Mouse (Mus musculus): ENCODE measurements around the gene Gfi1.

Gene Gfi1

DNA sequence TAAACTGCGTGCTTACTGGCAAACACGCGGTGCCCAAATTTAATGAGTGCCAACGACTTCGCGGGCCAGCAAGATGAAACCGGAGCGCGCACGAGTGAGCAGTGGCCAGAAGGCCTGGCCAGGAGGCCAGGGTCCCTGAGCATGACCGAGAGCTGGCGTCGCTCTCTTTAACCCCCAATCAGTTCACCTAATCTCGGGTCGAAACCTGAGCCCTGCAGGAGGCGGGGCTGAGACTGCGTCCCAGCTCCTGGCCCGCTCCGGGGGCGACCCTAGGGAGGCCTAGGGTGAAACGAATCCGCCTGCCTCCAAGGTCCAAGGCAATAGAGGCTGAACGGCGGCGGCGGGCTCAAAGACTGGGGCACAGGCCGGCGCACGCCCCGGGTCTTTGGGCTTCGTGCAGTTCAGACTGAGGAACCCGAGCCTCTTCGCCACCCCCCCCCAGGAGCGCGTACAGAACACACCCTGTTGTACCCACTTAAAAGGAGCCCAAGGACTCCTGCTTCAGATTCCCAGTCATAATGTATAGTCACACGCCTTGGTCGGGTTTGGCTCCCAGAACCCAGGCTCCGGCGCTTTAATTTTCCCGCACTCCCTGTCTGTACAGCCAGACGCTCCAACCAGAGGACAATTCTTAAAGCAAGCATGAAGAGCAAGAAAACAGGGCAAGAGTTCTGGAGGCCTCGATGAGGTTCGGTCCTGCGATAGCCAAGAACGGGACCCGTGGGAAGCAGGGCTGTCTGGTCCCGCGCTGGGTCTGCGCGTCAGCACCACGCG lies 988 bp downstream of the Gfi1 start:
- POLR2A ChIA-PET, result interaction anchor here in 1 of 4 experiments (0.5 to 0.9 kb wide), 2 partner anchors 134 to 968 kb away, joined by 3 read pairs; no protein-coding TSS in a partner anchor

DNA sequence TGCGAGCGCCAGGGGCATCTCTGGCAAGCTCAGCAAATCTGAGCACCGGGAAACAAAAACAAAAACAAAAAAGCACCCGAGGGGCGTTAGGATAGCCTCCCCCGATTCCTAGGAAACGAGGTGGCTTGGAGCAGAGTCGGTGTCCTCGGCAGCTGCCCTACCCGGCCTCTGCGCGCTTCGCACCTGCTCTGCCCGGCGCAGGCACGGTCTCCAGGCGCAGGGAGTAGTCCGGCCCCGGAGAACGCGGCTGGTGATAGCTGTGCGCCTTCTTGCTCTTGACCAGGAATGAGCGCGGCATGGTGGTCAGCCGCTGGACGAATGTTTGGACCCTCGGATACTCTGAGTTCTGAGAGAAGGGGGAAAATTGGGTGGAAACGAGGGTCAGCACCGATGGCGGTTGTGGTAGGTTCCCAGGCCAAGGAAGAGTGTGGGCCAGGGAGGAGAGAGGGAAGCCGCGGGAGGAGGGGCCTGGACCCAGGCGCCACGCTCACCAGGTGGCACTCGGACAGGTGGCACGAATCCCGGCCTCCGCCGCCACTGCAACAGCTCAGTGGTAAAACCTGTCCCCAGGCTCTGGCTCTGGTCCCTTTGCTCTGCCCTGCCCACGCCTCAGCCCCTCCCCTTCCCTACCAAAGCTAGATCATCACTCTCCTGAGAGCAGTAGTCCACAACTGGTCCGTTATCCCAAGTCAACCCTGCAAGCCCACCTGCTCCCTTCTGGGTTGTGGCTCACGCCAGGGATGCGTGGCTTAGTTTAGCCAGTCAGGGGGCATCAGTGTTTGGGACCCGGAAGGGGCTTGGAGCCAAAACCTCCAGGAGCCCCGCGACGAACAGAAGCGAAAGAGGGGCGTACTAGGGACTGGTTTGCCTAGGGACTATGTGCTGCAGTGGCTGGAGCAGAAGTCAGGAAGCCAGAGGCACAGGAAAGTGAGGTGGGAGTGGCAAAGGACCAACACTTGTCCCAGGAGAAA lies 2.0 kb downstream of the Gfi1 start:
- POLR2A ChIA-PET, result interaction anchor here in 2 of 4 experiments (0.5 to 1.8 kb wide), 6 partner anchors 9 to 967 kb away, joined by 3 to 6 read pairs (median 4); no protein-coding TSS in a partner anchor

More for the DNA sequence above, 988 bp downstream of the Gfi1 start:
- CTCF ChIA-PET, result no interaction called here

DNA sequence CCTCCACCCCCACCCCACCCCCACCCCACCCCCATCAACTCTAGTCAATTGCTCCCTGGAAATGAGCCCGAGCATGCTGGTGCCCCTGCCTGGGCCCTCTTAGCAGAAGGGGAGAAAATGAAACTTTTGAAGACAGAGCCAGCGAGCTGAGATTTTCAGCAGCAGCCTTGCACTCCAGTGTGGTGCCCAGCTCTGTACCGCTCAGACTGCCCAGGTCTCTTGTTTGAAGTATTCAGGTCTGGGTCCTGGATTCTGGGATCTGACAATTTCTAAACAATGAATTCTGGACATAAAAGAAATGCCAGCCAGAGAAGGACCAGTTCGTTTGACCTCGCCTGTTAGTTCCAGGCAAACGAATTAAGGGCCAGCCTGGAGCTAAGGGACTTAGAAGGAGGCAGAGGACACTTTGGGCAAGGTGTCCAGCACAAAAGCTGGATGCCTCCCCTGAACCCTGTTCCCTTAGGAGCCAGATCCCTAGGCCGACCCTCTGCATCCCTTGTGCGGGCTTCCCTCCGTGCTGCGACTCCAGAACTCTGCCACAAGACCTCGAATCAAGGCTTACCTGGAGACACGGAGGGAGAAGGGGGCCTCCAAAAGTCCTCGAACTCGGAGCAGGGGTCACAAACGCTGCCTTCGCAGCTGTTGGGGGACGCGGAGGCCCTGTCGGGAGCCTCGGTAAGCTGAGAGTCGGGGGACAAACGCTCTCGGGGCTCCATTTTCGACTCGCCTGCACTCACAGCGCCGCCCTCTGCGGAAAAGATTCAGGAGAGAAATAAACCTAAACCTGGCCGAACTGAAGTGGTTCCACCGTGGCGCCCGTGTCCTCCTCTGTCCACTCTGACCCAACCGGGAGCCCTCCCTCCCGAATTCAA lies 2.9 kb downstream of the Gfi1 start:
- ChIA-PET CTCF (no interaction called here), POLR2A (interaction anchor here in 2 of 4 experiments (0.6 to 1.9 kb wide), 9 partner anchors 8 to 462 kb away, joined by 3 to 7 read pairs (median 4); partner anchors contain the start of gene Ube2d2b (in 1 of the 2))

More for the DNA sequence above, 2.0 kb downstream of the Gfi1 start:
- CTCF ChIA-PET, result no interaction called here

GRCm38 (mm10) chr5:107721638-107722011 lies 4.2 kb downstream of the Gfi1 start:
- POLR2A ChIA-PET, result interaction anchor here in 1 of 4 experiments (0.8 to 1.9 kb wide), 4 partner anchors 10 to 627 kb away, joined by 3 to 7 read pairs (median 4); no protein-coding TSS in a partner anchor
- CTCF ChIA-PET, result no interaction called here

- ChIA-PET POLR2A (interaction anchor here in 1 of 4 experiments (0.8 to 1.9 kb wide), 5 partner anchors 10 to 627 kb away, joined by 3 to 7 read pairs (median 3); no protein-coding TSS in a partner anchor), CTCF (interaction anchor here in 2 of 4 experiments (0.6 kb wide), 2 partner anchors 38 to 1251 kb away, joined by 4 read pairs; no protein-coding TSS in a partner anchor)
Observed at GRCm38 (mm10) chr5:107720991-107721637, 4.7 kb downstream of the Gfi1 start.

GRCm38 (mm10) chr5:107720511-107720910 lies 5.3 kb downstream of the Gfi1 start:
- ChIA-PET POLR2A (interaction anchor here in 1 of 4 experiments (1.0 to 1.5 kb wide), 2 partner anchors 19 to 33 kb away, joined by 3 to 4 read pairs; no protein-coding TSS in a partner anchor), CTCF (interaction anchor here in 1 of 4 experiments (0.6 kb wide), 1 partner anchor 38 kb away, joined by 4 read pairs; no protein-coding TSS in a partner anchor)

GRCm38 (mm10) chr5:107719786-107720185 lies 6.0 kb downstream of the Gfi1 start:
- POLR2A ChIA-PET, result interaction anchor here in 1 of 4 experiments (0.7 to 1.5 kb wide), 3 partner anchors 18 to 926 kb away, joined by 3 to 4 read pairs (median 4); no protein-coding TSS in a partner anchor
- CTCF ChIA-PET, result no interaction called here

GRCm38 (mm10) chr5:107719209-107719608 lies 6.6 kb downstream of the Gfi1 start:
- POLR2A ChIA-PET, result interaction anchor here in 1 of 4 experiments (1.5 kb wide), 1 partner anchor 31 kb away, joined by 4 read pairs; no protein-coding TSS in a partner anchor
- CTCF ChIA-PET, result no interaction called here

GRCm38 (mm10) chr5:107717871-107718361 lies 7.9 kb downstream of the Gfi1 start:
- ChIA-PET CTCF (no interaction called here), POLR2A (interaction anchor here in 1 of 4 experiments (1.3 kb wide), 1 partner anchor 30 kb away, joined by 4 read pairs; no protein-coding TSS in a partner anchor)

DNA sequence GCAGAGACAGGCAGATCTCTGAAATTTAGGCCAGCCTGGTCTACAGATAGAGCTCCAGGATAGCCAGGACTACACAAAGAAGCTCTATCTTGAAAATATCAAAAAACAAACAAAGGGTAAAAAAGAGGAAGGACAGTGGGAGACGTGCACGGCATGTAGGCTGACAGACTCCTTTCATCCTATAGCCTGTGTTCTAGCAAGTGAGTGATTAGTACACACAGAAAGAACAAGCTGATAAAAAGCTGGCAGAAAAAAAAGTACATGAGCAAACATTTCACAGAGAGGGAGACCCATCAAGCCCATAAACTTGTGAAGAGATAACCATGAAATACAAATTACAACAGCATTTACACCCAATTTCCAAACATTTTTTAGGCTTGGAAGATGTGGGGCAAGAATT lies 14.1 kb downstream of the Gfi1 start:
- CTCF ChIA-PET, result no interaction called here
- POLR2A ChIA-PET, result interaction anchor here in 1 of 4 experiments (1.5 kb wide), 1 partner anchor 10 kb away, joined by 4 read pairs; no protein-coding TSS in a partner anchor

GRCm38 (mm10) chr5:107708124-107708797 lies 17.6 kb downstream of the Gfi1 start:
- ChIA-PET POLR2A (interaction anchor here in 1 of 4 experiments (0.6 to 1.1 kb wide), 2 partner anchors 17 to 44 kb away, joined by 3 to 4 read pairs; partner anchors contain the start of gene Gfi1), CTCF (interaction anchor here in 1 of 4 experiments (0.6 kb wide), 1 partner anchor 1001 kb away, joined by 7 read pairs; no protein-coding TSS in a partner anchor)

- CTCF ChIA-PET, result no interaction called here
- POLR2A ChIA-PET, result interaction anchor here in 1 of 4 experiments (1.0 kb wide), 1 partner anchor 9 kb away, joined by 3 read pairs; no protein-coding TSS in a partner anchor
Observed at GRCm38 (mm10) chr5:107706262-107706661, 19.6 kb downstream of the Gfi1 start.

- POLR2A ChIA-PET, result interaction anchor here in 1 of 4 experiments (1.0 kb wide), 1 partner anchor 8 kb away, joined by 3 read pairs; no protein-coding TSS in a partner anchor
- CTCF ChIA-PET, result no interaction called here
Observed at GRCm38 (mm10) chr5:107705756-107706155, 20.1 kb downstream of the Gfi1 start.

GRCm38 (mm10) chr5:107703207-107703763 lies 22.6 kb downstream of the Gfi1 start:
- CTCF ChIA-PET, result no interaction called here
- POLR2A ChIA-PET, result interaction anchor here in 1 of 4 experiments (1.4 kb wide), 1 partner anchor 11 kb away, joined by 4 read pairs; no protein-coding TSS in a partner anchor

GRCm38 (mm10) chr5:107701658-107702057 lies 24.2 kb downstream of the Gfi1 start:
- CTCF ChIA-PET, result no interaction called here
- POLR2A ChIA-PET, result interaction anchor here in 1 of 4 experiments (0.9 to 1.5 kb wide), 3 partner anchors 10 to 19 kb away, joined by 3 to 4 read pairs (median 3); no protein-coding TSS in a partner anchor

DNA sequence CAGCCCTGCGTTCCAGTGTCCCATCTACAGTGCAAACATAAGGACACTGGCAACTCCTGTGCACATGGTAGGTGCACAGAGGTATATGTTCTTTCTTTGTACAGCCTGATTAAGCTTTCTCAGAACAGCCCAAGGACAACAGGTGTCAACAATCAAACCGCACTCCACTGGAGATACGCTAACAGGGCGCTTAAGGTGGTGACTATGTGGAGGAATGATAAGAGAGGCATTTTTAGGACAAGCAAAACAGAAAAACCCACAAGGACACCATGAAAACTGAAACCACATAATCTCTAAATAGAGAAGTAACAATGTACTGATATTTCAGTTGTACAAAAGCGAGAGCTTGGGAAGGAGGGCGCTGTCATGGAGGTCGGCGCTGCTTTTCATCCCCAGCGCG lies 25.0 kb downstream of the Gfi1 start:
- CTCF ChIA-PET, result no interaction called here
- POLR2A ChIA-PET, result interaction anchor here in 1 of 4 experiments (0.5 to 1.5 kb wide), 4 partner anchors 11 to 185 kb away, joined by 3 to 4 read pairs (median 3); no protein-coding TSS in a partner anchor

Data from embryonic stem cell, embryonic (primary cell).